Mouse (Mus musculus): ENCODE results near the gene Lmntd1. TPM values are rescaled to one million over a fixed set of nuclear protein-coding genes. Genes with fewer than 3 reads are reported as not detected.
A peak's percentile ranks its signal among the peaks of the same experiment; 100 is the strongest.

Lmntd1 gene
- polyA plus RNA-seq, 1 experiment from 2014 or later, result 0.37 TPM

GRCm38 (mm10) chr6:145401140-145401539 lies 213.0 kb downstream of the Lmntd1 start:
- Histone ChIP-seq H3K9me3 (no peaks in the 10 kb centered on the region), H3K4me3 (no peak overlapping the region), H3K4me1 (peaks cover 7% of the 10 kb centered on the region), H3K36me3 (replicated peaks) (no peaks in the 10 kb centered on the region), H3K27ac (no peak overlapping the region), H3K27me3 (ENCODE audit: poor library complexity, severe bottlenecking) (no peaks in the 10 kb centered on the region)
- DNase-seq (ENCODE audit: extremely low spot score, low spot score), result no peak
- 34% methylated on average over 4 of the region's 4 CpGs for WGBS

GRCm38 (mm10) chr6:145397881-145398280 lies 216.2 kb downstream of the Lmntd1 start:
- Histone ChIP-seq H3K36me3 (replicated peaks) (no peaks in the 10 kb centered on the region), H3K4me3 (no peak overlapping the region), H3K9me3 (no peaks in the 10 kb centered on the region), H3K27me3 (ENCODE audit: poor library complexity, severe bottlenecking) (no peaks in the 10 kb centered on the region), H3K4me1 (peaks cover 7% of the 10 kb centered on the region), H3K27ac (no peak overlapping the region)
- WGBS, result 93% methylated on average over 4 of the region's 4 CpGs
- no peak for DNase-seq (ENCODE audit: extremely low spot score, low spot score)

GRCm38 (mm10) chr6:145396534-145396933 lies 217.6 kb downstream of the Lmntd1 start:
- no peaks in the 10 kb centered on the region for H3K27me3 ChIP-seq (ENCODE audit: poor library complexity, severe bottlenecking)
- WGBS, result 87% methylated on average over 2 of the region's 2 CpGs

GRCm38 (mm10) chr6:145390421-145390820 lies 223.7 kb downstream of the Lmntd1 start:
- WGBS, result 79% methylated on average over 2 of the region's 2 CpGs
- no peaks in the 10 kb centered on the region for H3K9me3 ChIP-seq
- H3K4me1 ChIP-seq, result peaks cover 27% of the 10 kb centered on the region
- H3K27ac ChIP-seq, result no peak overlapping the region
- H3K36me3 ChIP-seq (replicated peaks), result no peaks in the 10 kb centered on the region
- H3K4me3 ChIP-seq, result no peak overlapping the region
- no peak for DNase-seq (ENCODE audit: extremely low spot score, low spot score)
- H3K27me3 ChIP-seq (ENCODE audit: poor library complexity, severe bottlenecking), result no peaks in the 10 kb centered on the region

More at GRCm38 (mm10) chr6:145396534-145396933, 217.6 kb downstream of the Lmntd1 start:
- H3K27ac ChIP-seq, result no peak overlapping the region
- H3K4me3 ChIP-seq, result no peak overlapping the region
- H3K9me3 ChIP-seq, result no peaks in the 10 kb centered on the region
- H3K36me3 ChIP-seq (replicated peaks), result no peaks in the 10 kb centered on the region
- H3K4me1 ChIP-seq, result peaks cover 7% of the 10 kb centered on the region
- no peak for DNase-seq (ENCODE audit: extremely low spot score, low spot score)

GRCm38 (mm10) chr6:145389904-145390303 lies 224.2 kb downstream of the Lmntd1 start:
- no peak overlapping the region for H3K4me3 ChIP-seq
- WGBS, result 83% methylated on average over 7 of the region's 7 CpGs
- peaks cover 27% of the 10 kb centered on the region for H3K4me1 ChIP-seq
- no peaks in the 10 kb centered on the region for H3K9me3 ChIP-seq
- H3K27ac ChIP-seq, result no peak overlapping the region
- H3K27me3 ChIP-seq (ENCODE audit: poor library complexity, severe bottlenecking), result no peaks in the 10 kb centered on the region
- no peaks in the 10 kb centered on the region for H3K36me3 ChIP-seq (replicated peaks)
- no peak for DNase-seq (ENCODE audit: extremely low spot score, low spot score)

GRCm38 (mm10) chr6:145387378-145387777 lies 226.7 kb downstream of the Lmntd1 start:
- no peaks in the 10 kb centered on the region for H3K9me3 ChIP-seq
- no peak overlapping the region for H3K4me3 ChIP-seq
- 83% methylated on average over 6 of the region's 6 CpGs for WGBS
- no peaks in the 10 kb centered on the region for H3K27me3 ChIP-seq (ENCODE audit: poor library complexity, severe bottlenecking)
- no peaks in the 10 kb centered on the region for H3K36me3 ChIP-seq (replicated peaks)
- no peak overlapping the region for H3K27ac ChIP-seq
- H3K4me1 ChIP-seq, result peaks cover 27% of the 10 kb centered on the region
- no peak for DNase-seq (ENCODE audit: extremely low spot score, low spot score)

- no peak overlapping the region for H3K27ac ChIP-seq
- no peak overlapping the region for H3K4me3 ChIP-seq
- no peak for DNase-seq (ENCODE audit: extremely low spot score, low spot score)
- no peaks in the 10 kb centered on the region for H3K36me3 ChIP-seq (replicated peaks)
- WGBS, result 92% methylated on average over 12 of the region's 12 CpGs
- H3K4me1 ChIP-seq, result peaks cover 31% of the 10 kb centered on the region
- H3K27me3 ChIP-seq (ENCODE audit: poor library complexity, severe bottlenecking), result no peaks in the 10 kb centered on the region
- no peaks in the 10 kb centered on the region for H3K9me3 ChIP-seq
Measured at GRCm38 (mm10) chr6:145382586-145383380, 231.3 kb downstream of the Lmntd1 start.

- H3K27ac ChIP-seq, result no peak overlapping the region
- H3K9me3 ChIP-seq, result no peaks in the 10 kb centered on the region
- no peak for DNase-seq (ENCODE audit: extremely low spot score, low spot score)
- peaks cover 16% of the 10 kb centered on the region for H3K4me1 ChIP-seq
- no peak overlapping the region for H3K4me3 ChIP-seq
- H3K36me3 ChIP-seq (replicated peaks), result no peaks in the 10 kb centered on the region
- WGBS, result 92% methylated on average over 8 of the region's 8 CpGs
- no peaks in the 10 kb centered on the region for H3K27me3 ChIP-seq (ENCODE audit: poor library complexity, severe bottlenecking)
Measured at GRCm38 (mm10) chr6:145380961-145381360, 233.2 kb downstream of the Lmntd1 start.

GRCm38 (mm10) chr6:145379175-145379574 lies 234.9 kb downstream of the Lmntd1 start:
- 34% methylated on average over 6 of the region's 6 CpGs for WGBS
- no peak for DNase-seq (ENCODE audit: extremely low spot score, low spot score)
- Histone ChIP-seq H3K27ac (peak overlapping the region; percentile 80), H3K4me3 (peak overlapping the region; percentile 17; the same call in 1 of the 2 replicates), H3K4me1 (peaks cover 17% of the 10 kb centered on the region), H3K9me3 (no peaks in the 10 kb centered on the region), H3K36me3 (replicated peaks) (no peaks in the 10 kb centered on the region), H3K27me3 (ENCODE audit: poor library complexity, severe bottlenecking) (no peaks in the 10 kb centered on the region)

- Histone ChIP-seq H3K27me3 (ENCODE audit: poor library complexity, severe bottlenecking) (no peaks in the 10 kb centered on the region), H3K27ac (peak overlapping the region; percentile 80), H3K36me3 (replicated peaks) (no peaks in the 10 kb centered on the region), H3K4me1 (peaks cover 22% of the 10 kb centered on the region), H3K9me3 (no peaks in the 10 kb centered on the region), H3K4me3 (peak overlapping the region; percentile 17; the same call in 1 of the 2 replicates)
- DNase-seq (ENCODE audit: extremely low spot score, low spot score), result no peak
- 76% methylated on average over 4 of the region's 4 CpGs for WGBS
Measured at GRCm38 (mm10) chr6:145378689-145379088, 235.4 kb downstream of the Lmntd1 start.

- no peaks in the 10 kb centered on the region for H3K36me3 ChIP-seq (replicated peaks)
- no peak overlapping the region for H3K4me3 ChIP-seq
- no peaks in the 10 kb centered on the region for H3K27me3 ChIP-seq (ENCODE audit: poor library complexity, severe bottlenecking)
- peaks cover 25% of the 10 kb centered on the region for H3K4me1 ChIP-seq
- H3K27ac ChIP-seq, result no peak overlapping the region
- WGBS, result 86% methylated on average over 2 of the region's 2 CpGs
- H3K9me3 ChIP-seq, result no peaks in the 10 kb centered on the region
- DNase-seq (ENCODE audit: extremely low spot score, low spot score), result no peak
Measured at GRCm38 (mm10) chr6:145374372-145374771, 239.7 kb downstream of the Lmntd1 start.

- 72% methylated on average over 7 of the region's 7 CpGs for WGBS
- H3K4me1 ChIP-seq, result peaks cover 25% of the 10 kb centered on the region
- DNase-seq (ENCODE audit: extremely low spot score, low spot score), result no peak
- no peak overlapping the region for H3K4me3 ChIP-seq
- no peak overlapping the region for H3K27ac ChIP-seq
- no peaks in the 10 kb centered on the region for H3K36me3 ChIP-seq (replicated peaks)
- no peaks in the 10 kb centered on the region for H3K27me3 ChIP-seq (ENCODE audit: poor library complexity, severe bottlenecking)
- no peaks in the 10 kb centered on the region for H3K9me3 ChIP-seq
Measured at GRCm38 (mm10) chr6:145373712-145374221, 240.4 kb downstream of the Lmntd1 start.

- no peak for DNase-seq (ENCODE audit: extremely low spot score, low spot score)
- Histone ChIP-seq H3K4me3 (no peak overlapping the region), H3K4me1 (peaks cover 19% of the 10 kb centered on the region), H3K27ac (no peak overlapping the region), H3K27me3 (ENCODE audit: poor library complexity, severe bottlenecking) (no peaks in the 10 kb centered on the region), H3K9me3 (no peaks in the 10 kb centered on the region), H3K36me3 (replicated peaks) (no peaks in the 10 kb centered on the region)
- 62% methylated on average over 2 of the region's 2 CpGs for WGBS
Measured at GRCm38 (mm10) chr6:145372066-145372465, 242.1 kb downstream of the Lmntd1 start.

Data from forebrain, embryonic 10.5 days (tissue).